Comparison of ENCODE assay signal across 10 mouse cellular contexts in genomic region chr8:11547063-11547462, GRCm38 (mm10). TPM values are rescaled to one million over a fixed set of nuclear protein-coding genes. Genes with fewer than 3 reads are reported as not detected.
A peak's percentile ranks its signal among the peaks of the same experiment; 100 is the strongest.
DNase-seq lines count a peak whose midpoint lies in the region; ATAC-seq and TF ChIP-seq lines count a peak whose summit lies in the region.
"Had no signal": no experiment of that assay in that cellular context is flagged by ENCODE, and none has a peak within 500 bp of the region (broad histone marks: within the 10 kb centered on the region; RNA-seq: fewer than 3 reads in every experiment).

No protein-coding gene starts in this region.

- no peak for ATAC-seq in G1E (ENCODE audit: extremely low read depth, insufficient number of reproducible peaks, low FRiP score, poor library complexity, severe bottlenecking)
- ATAC-seq in embryonic facial prominence, embryonic 13.5 days (ENCODE audit: insufficient number of reproducible peaks, insufficient read depth, low FRiP score, low TSS enrichment, low read depth): 0 out of 2 replicates have a peak, but pooled peaks have one; percentile 9
- ATAC-seq in kidney, embryonic 15.5 days (replicated peaks; ENCODE audit: low FRiP score): no peak
- ATAC-seq: midbrain, embryonic 13.5 days had no signal

- H3K36me3 ChIP-seq in G1E (replicated peaks): peaks cover 64% of the 10 kb centered on the region
- H3K36me3 ChIP-seq in embryonic facial prominence, embryonic 13.5 days: peaks cover 43% of the 10 kb centered on the region
- peaks cover 43% of the 10 kb centered on the region for H3K36me3 ChIP-seq in kidney, embryonic 15.5 days

- no peaks in the 10 kb centered on the region for H3K9me3 ChIP-seq in G1E (replicated peaks)
- H3K9me3 ChIP-seq in embryonic facial prominence, embryonic 13.5 days: no peaks in the 10 kb centered on the region
- no peaks in the 10 kb centered on the region for H3K9me3 ChIP-seq in kidney, embryonic 15.5 days (replicated peaks)
- H3K9me3 ChIP-seq: hindbrain, embryonic 12.5 days; midbrain, embryonic 13.5 days had no signal

- H3K4me1 ChIP-seq in G1E (ENCODE audit: insufficient read depth, low read depth, low read length): peaks cover 38% of the 10 kb centered on the region
- H3K4me1 ChIP-seq in embryonic facial prominence, embryonic 13.5 days: peaks cover 13% of the 10 kb centered on the region; the same call in 1 of the 2 replicates
- H3K4me1 ChIP-seq in kidney, embryonic 15.5 days: peaks cover 13% of the 10 kb centered on the region

- 67% methylated on average over 6 of the region's 6 CpGs for WGBS in embryonic facial prominence, embryonic 13.5 days
- 63% methylated on average over 6 of the region's 6 CpGs for WGBS in kidney, embryonic 15.5 days

- peak; percentile 26; the same call in 1 of the 2 replicates for TF ChIP-seq CTCF in left cerebral cortex, adult 2 months (IDR thresholded peaks at IDR 0.05)
- peak; percentile 33; the same call in 1 of the 2 replicates for TF ChIP-seq CTCF in G1E (IDR thresholded peaks at IDR 0.05; ENCODE audit: low read depth, low read length)

- no peak overlapping the region for H3K4me2 ChIP-seq in embryonic facial prominence, embryonic 13.5 days
- H3K4me2 ChIP-seq in kidney, embryonic 15.5 days: no peak overlapping the region
- H3K4me2 ChIP-seq: hindbrain, embryonic 12.5 days; midbrain, embryonic 13.5 days had no signal

- H3K9ac ChIP-seq in embryonic facial prominence, embryonic 13.5 days: no peak overlapping the region
- H3K9ac ChIP-seq in kidney, embryonic 15.5 days: no peak overlapping the region
- H3K9ac ChIP-seq: hindbrain, embryonic 12.5 days; midbrain, embryonic 13.5 days had no signal

- H3K27me3 ChIP-seq in G1E (ENCODE audit: insufficient read depth, low read length): no peaks in the 10 kb centered on the region
- H3K27me3 ChIP-seq in embryonic facial prominence, embryonic 13.5 days: no peaks in the 10 kb centered on the region
- no peaks in the 10 kb centered on the region for H3K27me3 ChIP-seq in kidney, embryonic 15.5 days
- H3K27me3 ChIP-seq: hindbrain, embryonic 12.5 days had no signal

- intact Hi-C loops in left cerebral cortex, adult 2 months (cut with DNase I): no loop called here
- intact Hi-C loops in left cerebral cortex, postnatal 10 days (cut with DNase I): no loop called here

- no peak for DNase-seq in left cerebral cortex, adult 2 months (ENCODE audit: extremely low spot score in 1 of 2, low spot score in 2 of 2)
- no peak for DNase-seq in left cerebral cortex, postnatal 10 days (ENCODE audit: extremely low spot score in 1 of 2, low spot score in 2 of 2)
- DNase-seq in G1E (ENCODE audit: low spot score): peak; percentile 16
- peak; percentile 49 for DNase-seq in retina, embryonic 14.5 days (ENCODE audit: low spot score)
- no peak for DNase-seq in cerebellum, adult 9-10 months
- DNase-seq in cerebellum, adult 8-10 months: no peak

- H3K27ac ChIP-seq in left cerebral cortex, adult 2 months: no peak overlapping the region
- no peak overlapping the region for H3K27ac ChIP-seq in embryonic facial prominence, embryonic 13.5 days
- no peak overlapping the region for H3K27ac ChIP-seq in kidney, embryonic 15.5 days
- H3K27ac ChIP-seq: hindbrain, embryonic 12.5 days; midbrain, embryonic 13.5 days had no signal

- no peak overlapping the region for H3K4me3 ChIP-seq in left cerebral cortex, adult 2 months
- no peak overlapping the region for H3K4me3 ChIP-seq in G1E (ENCODE audit: low read depth, low read length)
- no peak overlapping the region for H3K4me3 ChIP-seq in embryonic facial prominence, embryonic 13.5 days
- H3K4me3 ChIP-seq in kidney, embryonic 15.5 days (replicated peaks): no peak overlapping the region
- H3K4me3 ChIP-seq: hindbrain, embryonic 12.5 days; midbrain, embryonic 13.5 days had no signal

RNA-seq across cellular contexts. Expression of gene Cars2, which starts 3.5 kb away (rescaled TPM):
- total RNA-seq in left cerebral cortex, adult 2 months (2021): 10 to 100 TPM; 20.5 to 22.4 TPM
- total RNA-seq in left cerebral cortex, postnatal 10 days (2021): 10 to 100 TPM; 22.5 to 24.5 TPM
- total RNA-seq in G1E (2014; fragmentation: Nextera tagmentation) (25.7 and 31.8 TPM in 2 replicates), G1E (2017) (47.4 and 57.9 TPM in 2 replicates)
- polyA plus RNA-seq in G1E (2012): 34.7 and 53.4 TPM in 2 replicates
- polyA plus RNA-seq in embryonic facial prominence, embryonic 13.5 days (2015; fragmentation: Nextera tagmentation; extraction: Ambion mirVana): 25.7 and 29.7 TPM in 2 replicates
- polyA plus RNA-seq in kidney, embryonic 15.5 days (2015; fragmentation: Nextera tagmentation; extraction: Ambion mirVana): 23.8 and 28.3 TPM in 2 replicates

RNA-seq across cellular contexts. Expression of gene Ing1, which starts 8.3 kb away (rescaled TPM):
- 10 to 100 TPM; 51.5 to 66.0 TPM for total RNA-seq in left cerebral cortex, adult 2 months (2021)
- 10 to 100 TPM; 36.1 to 40.2 TPM for total RNA-seq in left cerebral cortex, postnatal 10 days (2021)
- total RNA-seq in G1E (2014; fragmentation: Nextera tagmentation): 29.7 and 32.2 TPM in 2 replicates
- 43.6 and 45.2 TPM in 2 replicates for total RNA-seq in G1E (2017)
- polyA plus RNA-seq in G1E (2012): 61.5 and 62.6 TPM in 2 replicates
- polyA plus RNA-seq in embryonic facial prominence, embryonic 13.5 days (2015; fragmentation: Nextera tagmentation; extraction: Ambion mirVana): 36.4 and 38.3 TPM in 2 replicates
- 35.7 and 36.9 TPM in 2 replicates for polyA plus RNA-seq in kidney, embryonic 15.5 days (2015; fragmentation: Nextera tagmentation; extraction: Ambion mirVana)

RNA-seq across cellular contexts. Expression of gene Naxd, which starts 49.8 kb away (rescaled TPM):
- 10 to 100 TPM; 52.8 to 54.6 TPM for total RNA-seq in left cerebral cortex, adult 2 months (2021)
- 10 to 100 TPM; 55.8 to 60.0 TPM for total RNA-seq in left cerebral cortex, postnatal 10 days (2021)
- total RNA-seq in G1E (2014; fragmentation: Nextera tagmentation): 63.0 and 78.6 TPM in 2 replicates
- total RNA-seq in G1E (2017): 56.3 and 65.8 TPM in 2 replicates
- 38.2 and 46.5 TPM in 2 replicates for polyA plus RNA-seq in G1E (2012)
- polyA plus RNA-seq in embryonic facial prominence, embryonic 13.5 days (2015; fragmentation: Nextera tagmentation; extraction: Ambion mirVana): 121 and 134 TPM in 2 replicates
- polyA plus RNA-seq in kidney, embryonic 15.5 days (2015; fragmentation: Nextera tagmentation; extraction: Ambion mirVana): 119 and 121 TPM in 2 replicates

Comparison
In these comparisons a context has a peak if more than half of its experiments do, and no peak if none do; other contexts are left out.
1. DNase-seq: peak in G1E (single experiment) and retina, embryonic 14.5 days (single experiment); none in left cerebral cortex, adult 2 months (0 of 2), left cerebral cortex, postnatal 10 days (0 of 2), cerebellum, adult 9-10 months (single experiment) and cerebellum, adult 8-10 months (single experiment).